Mouse (Mus musculus): Measurements from ENCODE around the gene Rps6ka2.
"Not testable (repeated sequence)": the region's sequence is repeated elsewhere in the genome, so short reads cannot be mapped to it uniquely, and the experiment has no call there.

The Rps6ka2 gene

GRCm38 (mm10) chr17:7270506-7270905 lies 100.6 kb downstream of the Rps6ka2 start:
- DNase-seq (ENCODE audit: low read depth) = peak; percentile 14

- DNase-seq (ENCODE audit: low read depth) = no peak
Measured at GRCm38 (mm10) chr17:7271522-7272134, 101.7 kb downstream of the Rps6ka2 start.

- DNase-seq (ENCODE audit: low read depth) = no peak
Measured at GRCm38 (mm10) chr17:7273054-7273453, 103.1 kb downstream of the Rps6ka2 start.

GRCm38 (mm10) chr17:7273785-7274184 lies 103.9 kb downstream of the Rps6ka2 start:
- no peak for DNase-seq (ENCODE audit: low read depth)

- no peak for DNase-seq (ENCODE audit: low read depth)
Measured at GRCm38 (mm10) chr17:7278702-7279242, 108.9 kb downstream of the Rps6ka2 start.

- DNase-seq (ENCODE audit: low read depth) = no peak
Measured at GRCm38 (mm10) chr17:7279251-7279650, 109.3 kb downstream of the Rps6ka2 start.

- peak; percentile 83 for DNase-seq (ENCODE audit: low read depth)
Measured at GRCm38 (mm10) chr17:7284297-7284910, 114.5 kb downstream of the Rps6ka2 start.

- no peak for DNase-seq (ENCODE audit: low read depth)
Measured at GRCm38 (mm10) chr17:7285292-7285691, 115.4 kb downstream of the Rps6ka2 start.

- DNase-seq (ENCODE audit: low read depth) = no peak
Measured at GRCm38 (mm10) chr17:7286422-7287050, 116.6 kb downstream of the Rps6ka2 start.

GRCm38 (mm10) chr17:7292012-7292684 lies 122.2 kb downstream of the Rps6ka2 start:
- no peak for DNase-seq (ENCODE audit: low read depth)

GRCm38 (mm10) chr17:7306278-7307196 lies 136.6 kb downstream of the Rps6ka2 start:
- DNase-seq (ENCODE audit: low read depth) = not testable (repeated sequence)

GRCm38 (mm10) chr17:7315693-7316382 lies 145.9 kb downstream of the Rps6ka2 start:
- not testable (repeated sequence) for DNase-seq (ENCODE audit: low read depth)

GRCm38 (mm10) chr17:7319789-7320188 lies 149.9 kb downstream of the Rps6ka2 start:
- not testable (repeated sequence) for DNase-seq (ENCODE audit: low read depth)

- DNase-seq (ENCODE audit: low read depth) = not testable (repeated sequence)
Measured at GRCm38 (mm10) chr17:7324346-7324745, 154.4 kb downstream of the Rps6ka2 start, which contains the start of gene Tcp10a. Gene Tcp10a (plus strand): TSS chr17:7324646.

GRCm38 (mm10) chr17:7326415-7326814 lies 156.5 kb downstream of the Rps6ka2 start:
- not testable (repeated sequence) for DNase-seq (ENCODE audit: low read depth)

GRCm38 (mm10) chr17:7332745-7333144 lies 162.8 kb downstream of the Rps6ka2 start:
- DNase-seq (ENCODE audit: low read depth) = not testable (repeated sequence)

- DNase-seq (ENCODE audit: low read depth) = not testable (repeated sequence)
Measured at GRCm38 (mm10) chr17:7337381-7337780, 167.5 kb downstream of the Rps6ka2 start.

- not testable (repeated sequence) for DNase-seq (ENCODE audit: low read depth)
Measured at GRCm38 (mm10) chr17:7348765-7349164, 178.8 kb downstream of the Rps6ka2 start.

- DNase-seq (ENCODE audit: low read depth) = not testable (repeated sequence)
Measured at GRCm38 (mm10) chr17:7352596-7352995, 182.7 kb downstream of the Rps6ka2 start, which contains the start of gene Ttll2. Gene Ttll2 (minus strand): TSS chr17:7352696.

Data from NIH3T3 (cell line).